Mouse (Mus musculus): ENCODE measurements at regions not wholly inside any gene's neighbourhood (a gene's known extent, or its start where the extent isn't known, plus 50 kb on each side); places are given as distances from the start of the nearest gene placed in this dataset.
A peak's percentile ranks its signal among the peaks of the same experiment; 100 is the strongest.

- no peak for DNase-seq
Measured at GRCm38 (mm10) chr1:157014532-157015497, 75.4 kb upstream of the Ralgps2 start.

GRCm38 (mm10) chr1:157013669-157014048 lies 74.2 kb upstream of the Ralgps2 start:
- DNase-seq: no peak

- no peak for DNase-seq
Measured at GRCm38 (mm10) chr1:157012950-157013668, 73.7 kb upstream of the Ralgps2 start.

- no peak for DNase-seq
Measured at GRCm38 (mm10) chr1:157011226-157011625, 71.8 kb upstream of the Ralgps2 start.

GRCm38 (mm10) chr1:157009427-157009826 lies 70.0 kb upstream of the Ralgps2 start:
- no peak for DNase-seq

- peak; percentile 71 to 81 for DNase-seq
Measured at GRCm38 (mm10) chr1:157007891-157008730, 68.7 kb upstream of the Ralgps2 start.

GRCm38 (mm10) chr1:157004312-157005074 lies 65.1 kb upstream of the Ralgps2 start:
- no peak for DNase-seq

- no peak for DNase-seq
Measured at GRCm38 (mm10) chr1:157003034-157003433, 63.6 kb upstream of the Ralgps2 start.

GRCm38 (mm10) chr1:157002258-157002657 lies 62.8 kb upstream of the Ralgps2 start:
- no peak for DNase-seq

GRCm38 (mm10) chr1:157001008-157001660 lies 61.7 kb upstream of the Ralgps2 start:
- DNase-seq: no peak

- no peak for DNase-seq
Measured at GRCm38 (mm10) chr1:156999947-157000346, 60.5 kb upstream of the Ralgps2 start.

- no peak for DNase-seq
Measured at GRCm38 (mm10) chr1:156999272-156999671, 59.8 kb upstream of the Ralgps2 start.

- DNase-seq: no peak
Measured at GRCm38 (mm10) chr1:156997476-156998305, 58.3 kb upstream of the Ralgps2 start.

GRCm38 (mm10) chr1:156997033-156997432 lies 57.6 kb upstream of the Ralgps2 start:
- no peak for DNase-seq

GRCm38 (mm10) chr1:156996084-156996880 lies 56.9 kb upstream of the Ralgps2 start:
- peak in 1 of 2 experiments; percentile 71 for DNase-seq

- DNase-seq: no peak
Measured at GRCm38 (mm10) chr1:156995180-156995951, 55.9 kb upstream of the Ralgps2 start.

- no peak for DNase-seq
Measured at GRCm38 (mm10) chr1:156994644-156995016, 55.2 kb upstream of the Ralgps2 start.

- DNase-seq: no peak
Measured at GRCm38 (mm10) chr1:156994005-156994643, 54.7 kb upstream of the Ralgps2 start.
